Mouse (Mus musculus) intestine, postnatal 0 days (tissue): Measurements from ENCODE around the gene Osbpl2. TPM values are rescaled to one million over a fixed set of nuclear protein-coding genes. Genes with fewer than 3 reads are reported as not detected.

Source experiments
- ATAC-seq: fragments of 200-750 bp; cut with Nextera tagmentation; 2 replicates; pipeline ENCODE4 v1.8.0; 2017; ENCODE audit warnings: mild to moderate bottlenecking, moderate TSS enrichment, moderate library complexity
- H3K27ac ChIP-seq: fragments of 300-500 bp; sonication (generic); 2 replicates; pipeline ENCODE4 v1.5.1; 2014; ENCODE audit warnings: mild to moderate bottlenecking, low read depth, low read length, moderate library complexity
- H3K27me3 ChIP-seq: fragments of 300-500 bp; sonication (generic); replicated peaks from 2 replicates; pipeline ENCODE4 v1.6.1; 2014; ENCODE audit warnings: low read length, mixed read lengths; ENCODE audit not compliant: control insufficient read depth, insufficient read depth
- H3K36me3 ChIP-seq: fragments of 300-500 bp; sonication (generic); 2 replicates; pipeline ENCODE4 v1.6.1; 2014; ENCODE audit warnings: mild to moderate bottlenecking, moderate library complexity; ENCODE audit not compliant: control insufficient read depth, insufficient read depth
- H3K4me1 ChIP-seq: fragments of 300-500 bp; sonication (generic); replicated peaks from 2 replicates; pipeline ENCODE4 v1.6.1; 2014; ENCODE audit warnings: antibody characterized with exemption, low read length, mixed read lengths; ENCODE audit not compliant: control insufficient read depth, insufficient read depth
- H3K4me2 ChIP-seq: fragments of 300-500 bp; sonication (generic); replicated peaks from 2 replicates; pipeline ENCODE4 v1.6.1; 2014; ENCODE audit warnings: low read depth, mild to moderate bottlenecking, moderate library complexity
- H3K4me3 ChIP-seq: fragments of 300-500 bp; sonication (generic); 2 replicates; pipeline ENCODE4 v1.5.1; 2014; ENCODE audit warnings: low read depth, low read length
- H3K9ac ChIP-seq: fragments of 300-500 bp; sonication (generic); 2 replicates; pipeline ENCODE4 v1.6.1; 2014; ENCODE audit warnings: mild to moderate bottlenecking, low read depth, low read length
- H3K9me3 ChIP-seq: fragments of 300-500 bp; sonication (generic); 2 replicates; pipeline ENCODE4 v1.6.1; 2016; ENCODE audit warnings: mixed run types; ENCODE audit not compliant: control insufficient read depth
- CTCF ChIP-seq: sonication (generic); IDR thresholded peaks from 2 replicates; pipeline ENCODE4 v1.5.1; 2016; ENCODE audit warnings: low read depth, mild to moderate bottlenecking, control low read depth, antibody characterized with exemption, moderate library complexity
- WGBS: fragments of 180-500 bp; shearing (Covaris S2); extraction: QIAGEN DNeasy Blood & Tissue Kit; methylation state at CpG from one replicate; pipeline ENCODE4 v1.1.7; 2014; 5-methylcytosine and 5-hydroxymethylcytosine counted together
- polyA plus RNA-seq: library from polyadenylated mRNA; unstranded; fragments of >200 nt; fragmentation: Nextera tagmentation; extraction: Ambion mirVana; gene quantifications from 2 replicates; pipeline ENCODE4 v1.2.1, GENCODE M21; 2015

Gene Osbpl2
- polyA plus RNA-seq, 1 experiment from 2014 or later, result 22.9 TPM

DNA sequence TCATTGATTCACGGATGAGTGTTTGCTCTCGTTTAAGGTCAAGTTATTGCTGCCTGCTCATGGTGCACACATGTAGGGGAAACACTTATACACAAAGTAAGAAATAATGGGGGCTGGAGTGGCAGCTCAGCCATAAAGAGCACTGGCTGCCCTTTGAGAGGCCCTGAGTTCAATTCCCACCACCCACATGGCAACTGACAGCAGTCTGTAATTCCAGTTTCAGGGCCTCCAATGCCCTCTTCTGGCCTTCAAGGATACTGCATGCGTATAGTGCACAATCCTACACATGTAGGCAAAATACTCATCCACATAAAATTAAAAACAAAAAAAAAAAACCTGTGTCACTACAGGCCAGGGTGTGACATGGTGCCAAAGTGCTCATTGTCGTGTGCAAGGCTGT lies 31.6 kb upstream of the Osbpl2 start:
- Histone ChIP-seq H3K9ac (no peak overlapping the region), H3K4me3 (no peak overlapping the region), H3K27ac (no peak overlapping the region), H3K4me2 (no peak overlapping the region), H3K9me3 (no peaks in the 10 kb centered on the region), H3K36me3 (peaks cover 9% of the 10 kb centered on the region), H3K27me3 (no peaks in the 10 kb centered on the region), H3K4me1 (no peaks in the 10 kb centered on the region)
- WGBS, result 86% methylated on average over 4 of the region's 4 CpGs
- ATAC-seq, result no peak
- peak; percentile 31 for TF ChIP-seq CTCF

DNA sequence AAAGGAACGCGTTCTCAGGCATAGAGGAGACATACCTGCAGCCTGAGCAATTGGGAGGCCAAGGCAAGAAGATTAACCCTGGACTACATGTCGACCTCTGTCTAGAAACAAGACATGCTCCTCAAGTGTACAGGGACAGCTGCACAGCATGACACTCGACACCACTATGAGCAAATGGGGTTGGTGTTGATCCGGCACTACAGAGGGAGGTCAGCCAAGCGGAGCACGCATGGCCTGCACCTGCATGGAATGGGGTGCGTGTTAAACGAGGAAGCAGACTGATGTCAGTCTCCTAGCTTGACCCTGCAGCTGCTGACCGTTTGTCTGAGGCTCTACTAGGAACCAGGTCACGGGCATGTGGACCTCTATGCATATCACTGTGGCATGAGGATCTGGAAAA lies 28.8 kb upstream of the Osbpl2 start:
- ATAC-seq, result no peak

DNA sequence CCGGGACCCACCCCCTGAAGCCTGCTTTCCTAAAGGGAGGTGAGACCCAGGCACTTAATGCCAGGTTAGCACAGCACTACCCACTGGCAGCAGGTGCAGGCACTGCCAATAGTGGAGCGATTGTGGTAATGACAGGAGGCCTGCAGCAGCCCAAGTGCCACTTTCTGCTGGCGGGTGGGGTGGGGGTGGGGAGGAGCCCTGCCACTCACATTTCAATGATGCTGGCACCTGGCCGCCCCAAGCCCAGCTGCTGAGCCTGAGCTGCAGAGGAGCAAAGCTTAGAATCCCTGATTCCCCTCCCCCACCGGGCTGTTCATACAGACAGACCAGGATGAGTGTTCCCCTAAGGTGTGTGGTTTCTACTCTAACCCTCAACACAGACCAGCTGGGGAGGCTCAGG lies 23.4 kb upstream of the Osbpl2 start:
- 35% methylated on average over 5 of the region's 5 CpGs for WGBS
- Histone ChIP-seq H3K27ac (no peak overlapping the region), H3K9me3 (no peaks in the 10 kb centered on the region), H3K36me3 (no peaks in the 10 kb centered on the region), H3K4me1 (no peaks in the 10 kb centered on the region), H3K9ac (no peak overlapping the region), H3K4me3 (no peak overlapping the region), H3K4me2 (no peak overlapping the region), H3K27me3 (peaks cover 19% of the 10 kb centered on the region)
- TF ChIP-seq CTCF, result no peak
- ATAC-seq, result no peak

More for the DNA sequence above, 28.8 kb upstream of the Osbpl2 start:
- no peak overlapping the region for H3K9ac ChIP-seq
- 67% methylated on average over 11 of the region's 11 CpGs for WGBS
- H3K4me1 ChIP-seq, result no peaks in the 10 kb centered on the region
- H3K4me3 ChIP-seq, result no peak overlapping the region
- H3K36me3 ChIP-seq, result no peaks in the 10 kb centered on the region
- H3K27me3 ChIP-seq, result no peaks in the 10 kb centered on the region
- H3K4me2 ChIP-seq, result no peak overlapping the region
- TF ChIP-seq CTCF, result no peak
- H3K27ac ChIP-seq, result no peak overlapping the region
- H3K9me3 ChIP-seq, result no peaks in the 10 kb centered on the region

DNA sequence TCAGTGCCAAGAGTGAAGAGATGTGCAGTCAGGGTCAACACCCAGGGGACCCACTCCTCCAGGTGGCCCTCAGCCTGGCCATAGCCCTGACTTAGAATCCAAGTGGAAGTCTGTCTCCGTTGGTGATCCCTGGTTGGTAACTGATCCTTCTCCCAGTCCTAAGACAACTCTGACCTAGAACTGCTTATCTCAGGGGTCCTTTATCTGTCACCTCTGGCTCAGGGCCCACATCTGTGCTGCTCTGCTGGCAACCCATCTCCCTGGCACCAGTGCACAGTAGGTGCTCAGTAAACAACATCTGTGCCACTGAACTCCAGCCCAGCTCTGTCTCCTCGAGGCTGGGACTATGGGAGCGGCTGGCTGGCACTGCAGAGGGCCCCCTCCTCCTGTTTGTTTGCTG lies 21.5 kb upstream of the Osbpl2 start:
- Histone ChIP-seq H3K4me2 (no peak overlapping the region), H3K9ac (no peak overlapping the region), H3K27ac (no peak overlapping the region), H3K9me3 (no peaks in the 10 kb centered on the region), H3K4me1 (no peaks in the 10 kb centered on the region), H3K27me3 (peaks cover 37% of the 10 kb centered on the region), H3K36me3 (no peaks in the 10 kb centered on the region), H3K4me3 (no peak overlapping the region)
- ATAC-seq, result no peak
- WGBS, result 48% methylated on average over 3 of the region's 3 CpGs
- TF ChIP-seq CTCF, result no peak

DNA sequence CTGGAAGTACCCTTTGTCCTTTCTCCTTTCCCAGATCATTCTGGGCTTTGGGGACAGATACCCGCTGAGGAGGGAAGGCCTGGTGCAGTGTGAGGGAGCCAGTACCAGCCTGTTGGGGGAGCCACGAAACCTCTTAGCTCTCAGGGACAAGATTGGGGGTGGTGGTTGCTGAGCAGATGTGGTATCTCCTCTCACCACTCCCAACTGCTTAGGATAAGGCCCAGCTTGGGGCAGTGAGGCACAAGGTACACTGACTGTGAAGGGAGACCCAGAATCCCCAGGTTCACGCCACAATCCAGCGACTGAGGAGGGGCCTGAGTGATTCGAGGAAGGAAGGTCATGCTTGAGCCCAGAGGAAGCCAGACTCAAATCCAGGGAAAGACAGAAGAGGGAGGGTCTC lies 20.9 kb upstream of the Osbpl2 start:
- Histone ChIP-seq H3K4me3 (no peak overlapping the region), H3K4me1 (no peaks in the 10 kb centered on the region), H3K9ac (no peak overlapping the region), H3K36me3 (no peaks in the 10 kb centered on the region), H3K9me3 (no peaks in the 10 kb centered on the region), H3K4me2 (no peak overlapping the region), H3K27ac (no peak overlapping the region), H3K27me3 (peaks cover 43% of the 10 kb centered on the region)
- 32% methylated on average over 5 of the region's 5 CpGs for WGBS
- TF ChIP-seq CTCF, result no peak
- ATAC-seq, result no peak

DNA sequence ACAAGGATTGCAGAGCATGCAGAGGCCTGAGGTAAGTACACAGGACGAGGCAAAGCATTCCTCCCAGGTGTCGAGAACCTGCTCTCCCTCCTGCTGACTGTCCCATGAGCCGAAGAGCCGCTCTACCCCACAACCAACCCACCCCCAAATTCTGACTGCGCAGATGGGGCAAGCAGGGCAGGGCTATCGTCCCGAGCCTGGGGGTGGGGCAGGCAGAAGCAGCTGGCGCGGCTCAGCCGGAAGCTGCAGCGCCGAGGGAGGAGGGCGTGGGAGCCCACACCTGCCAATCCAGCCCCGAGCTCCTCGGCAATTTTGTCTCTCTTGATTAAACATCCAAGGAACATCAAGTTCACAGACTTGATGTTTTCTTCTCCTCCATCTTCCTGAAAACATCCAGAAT lies 19.6 kb upstream of the Osbpl2 start:
- Histone ChIP-seq H3K4me3 (no peak overlapping the region), H3K9ac (no peak overlapping the region), H3K27ac (no peak overlapping the region), H3K9me3 (no peaks in the 10 kb centered on the region), H3K4me2 (no peak overlapping the region; the same call in 1 of the 2 replicates), H3K4me1 (no peaks in the 10 kb centered on the region), H3K27me3 (peaks cover 56% of the 10 kb centered on the region), H3K36me3 (no peaks in the 10 kb centered on the region)
- WGBS, result 4% methylated on average over 15 of the region's 15 CpGs
- no peak for ATAC-seq
- TF ChIP-seq CTCF, result no peak
